Mouse (Mus musculus) heart, embryonic 11.5 days (tissue): Measurements from ENCODE around the gene Flot2. TPM values are rescaled to one million over a fixed set of nuclear protein-coding genes. Genes with fewer than 3 reads are reported as not detected.

Source experiments
- ATAC-seq: fragments of 200-750 bp; cut with Nextera tagmentation; replicated peaks from 2 replicates; pipeline ENCODE4 v1.8.0; 2017; ENCODE audit warnings: moderate library complexity; ENCODE audit not compliant: insufficient number of reproducible peaks, low FRiP score, low TSS enrichment
- H3K27ac ChIP-seq: fragments of 300-500 bp; sonication (generic); 2 replicates; pipeline ENCODE4 v1.5.1; 2014; ENCODE audit warnings: mild to moderate bottlenecking, low read depth, low read length
- H3K27me3 ChIP-seq: fragments of 300-500 bp; sonication (generic); 2 replicates; pipeline ENCODE4 v1.6.1; 2014; ENCODE audit warnings: mild to moderate bottlenecking, low read length, mixed read lengths; ENCODE audit not compliant: control insufficient read depth, insufficient read depth
- H3K36me3 ChIP-seq: fragments of 300-500 bp; sonication (generic); 2 replicates; pipeline ENCODE4 v1.6.1; 2014; ENCODE audit warnings: mild to moderate bottlenecking, low read length, moderate library complexity, mixed read lengths; ENCODE audit not compliant: control insufficient read depth, insufficient read depth
- H3K4me1 ChIP-seq: fragments of 300-500 bp; sonication (generic); 2 replicates; pipeline ENCODE4 v1.6.1; 2014; ENCODE audit warnings: low read length; ENCODE audit not compliant: control insufficient read depth, insufficient read depth
- H3K4me2 ChIP-seq: fragments of 300-500 bp; sonication (generic); 2 replicates; pipeline ENCODE4 v1.6.1; 2014; ENCODE audit warnings: mild to moderate bottlenecking, moderate library complexity
- H3K4me3 ChIP-seq: fragments of 300-500 bp; sonication (generic); 2 replicates; pipeline ENCODE4 v1.5.1; 2014; ENCODE audit warnings: low read depth, low read length
- H3K9ac ChIP-seq: fragments of 300-500 bp; sonication (generic); 2 replicates; pipeline ENCODE4 v1.6.1; 2014; ENCODE audit warnings: mild to moderate bottlenecking, low read depth, low read length, moderate library complexity
- H3K9me3 ChIP-seq: fragments of 300-500 bp; sonication (generic); replicated peaks from 2 replicates; pipeline ENCODE4 v1.6.1; 2016; ENCODE audit warnings: low read length; ENCODE audit not compliant: control insufficient read depth
- WGBS: fragments of 180-500 bp; shearing (Covaris S2); extraction: QIAGEN DNeasy Blood & Tissue Kit; methylation state at CpG from one replicate; pipeline ENCODE4 v1.1.7; 2014; ENCODE audit not compliant: insufficient replicate concordance; 5-methylcytosine and 5-hydroxymethylcytosine counted together
- polyA plus RNA-seq: library from polyadenylated mRNA; unstranded; fragments of >200 nt; fragmentation: Nextera tagmentation; extraction: Ambion mirVana; gene quantifications from 2 replicates; pipeline ENCODE4 v1.2.1, GENCODE M21; 2014

Gene Flot2
- polyA plus RNA-seq, 1 experiment from 2014 or later = 62.0 TPM

- 59% methylated on average over 5 of the region's 5 CpGs for WGBS
- H3K27me3 ChIP-seq = no peaks in the 10 kb centered on the region
- ATAC-seq = no peak
Measured at GRCm38 (mm10) chr11:78069130-78069529, 31.4 kb downstream of the Flot2 start.

GRCm38 (mm10) chr11:78069646-78070045 is 31.9 kb downstream of the Flot2 start:
- peak overlapping the region; percentile 82 for H3K27ac ChIP-seq
- H3K4me1 ChIP-seq = peaks cover 3% of the 10 kb centered on the region; the same call in 1 of the 2 replicates
- ATAC-seq = peak; percentile 86
- H3K36me3 ChIP-seq = peaks cover 7% of the 10 kb centered on the region
- no peak overlapping the region for H3K4me3 ChIP-seq
- H3K9me3 ChIP-seq = no peaks in the 10 kb centered on the region
- WGBS = 34% methylated on average over 6 of the region's 6 CpGs
- H3K9ac ChIP-seq = peak overlapping the region; percentile 56; the same call in 1 of the 2 replicates
- peak overlapping the region; percentile 27 for H3K4me2 ChIP-seq
- no peaks in the 10 kb centered on the region for H3K27me3 ChIP-seq

More at GRCm38 (mm10) chr11:78069130-78069529, 31.4 kb downstream of the Flot2 start:
- Histone ChIP-seq H3K4me2 (peak overlapping the region; percentile 19; the same call in 1 of the 2 replicates), H3K27ac (peak overlapping the region; percentile 82), H3K4me1 (peaks cover 3% of the 10 kb centered on the region; the same call in 1 of the 2 replicates), H3K9me3 (no peaks in the 10 kb centered on the region), H3K36me3 (peaks cover 3% of the 10 kb centered on the region; the same call in 1 of the 2 replicates), H3K9ac (peak overlapping the region; percentile 56; the same call in 1 of the 2 replicates), H3K4me3 (no peak overlapping the region)

- Histone ChIP-seq H3K27me3 (no peaks in the 10 kb centered on the region), H3K9ac (peak overlapping the region; percentile 66; the same call in 1 of the 2 replicates), H3K4me3 (peak overlapping the region; percentile 21), H3K9me3 (no peaks in the 10 kb centered on the region), H3K27ac (peak overlapping the region; percentile 89), H3K4me1 (peaks cover 3% of the 10 kb centered on the region; the same call in 1 of the 2 replicates), H3K36me3 (peaks cover 14% of the 10 kb centered on the region), H3K4me2 (peak overlapping the region; percentile 56)
- WGBS = 73% methylated on average over 5 of the region's 5 CpGs
- no peak for ATAC-seq
Measured at GRCm38 (mm10) chr11:78071938-78072337, 34.2 kb downstream of the Flot2 start.

- Histone ChIP-seq H3K9ac (peak overlapping the region; percentile 69), H3K27me3 (no peaks in the 10 kb centered on the region), H3K4me1 (peaks cover 3% of the 10 kb centered on the region; the same call in 1 of the 2 replicates), H3K9me3 (no peaks in the 10 kb centered on the region), H3K4me2 (peak overlapping the region; percentile 56), H3K36me3 (peaks cover 15% of the 10 kb centered on the region), H3K4me3 (peak overlapping the region; percentile 38), H3K27ac (peak overlapping the region; percentile 89)
- WGBS = 21% methylated on average over 6 of the region's 6 CpGs
- ATAC-seq = peak; percentile 33
Measured at GRCm38 (mm10) chr11:78072425-78073130, 34.8 kb downstream of the Flot2 start.

GRCm38 (mm10) chr11:78073577-78074276 is 36.0 kb downstream of the Flot2 start:
- Histone ChIP-seq H3K4me1 (peaks cover 3% of the 10 kb centered on the region; the same call in 1 of the 2 replicates), H3K4me3 (peak overlapping the region; percentile 38), H3K36me3 (peaks cover 15% of the 10 kb centered on the region), H3K27ac (peak overlapping the region; percentile 89), H3K27me3 (no peaks in the 10 kb centered on the region), H3K9me3 (no peaks in the 10 kb centered on the region), H3K4me2 (peak overlapping the region; percentile 45), H3K9ac (peak overlapping the region; percentile 12; the same call in 1 of the 2 replicates)
- ATAC-seq = peak; percentile 50
- 84% methylated on average over 9 of the region's 9 CpGs for WGBS

DNA sequence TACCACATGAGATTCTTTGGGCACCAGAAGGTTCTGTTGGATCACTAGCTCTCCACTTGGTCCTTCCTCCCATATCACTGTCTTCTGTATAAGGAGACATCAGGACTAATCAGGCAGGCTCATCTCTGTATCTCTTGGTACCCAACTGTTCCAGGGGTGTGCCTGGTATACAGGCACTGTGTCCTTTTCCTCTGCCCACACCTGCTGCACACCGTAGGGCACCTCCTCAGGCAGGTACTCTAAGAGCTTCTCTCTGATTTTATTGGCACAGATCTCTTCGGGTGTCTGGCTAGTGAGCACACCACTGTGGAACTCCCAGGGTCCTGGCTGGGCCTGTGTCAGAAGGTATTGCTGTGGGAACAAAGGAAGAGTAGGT is 36.5 kb downstream of the Flot2 start:
- Histone ChIP-seq H3K36me3 (peaks cover 15% of the 10 kb centered on the region), H3K27me3 (no peaks in the 10 kb centered on the region), H3K4me3 (peak overlapping the region; percentile 38), H3K9ac (peak overlapping the region; percentile 46; the same call in 1 of the 2 replicates), H3K4me2 (peak overlapping the region; percentile 45), H3K4me1 (0 out of 2 replicates have a peak, but pooled peaks cover 8% of the 10 kb centered on the region), H3K27ac (peak overlapping the region; percentile 89), H3K9me3 (no peaks in the 10 kb centered on the region)
- 0 out of 2 replicates have a peak, but pooled peaks have one; percentile 6 for ATAC-seq
- WGBS = 79% methylated on average over 2 of the region's 2 CpGs

- 71% methylated on average over 4 of the region's 4 CpGs for WGBS
- Histone ChIP-seq H3K4me1 (0 out of 2 replicates have a peak, but pooled peaks cover 6% of the 10 kb centered on the region), H3K27ac (peak overlapping the region; percentile 89), H3K4me2 (peak overlapping the region; percentile 45), H3K9ac (peak overlapping the region; percentile 46; the same call in 1 of the 2 replicates), H3K36me3 (peaks cover 15% of the 10 kb centered on the region), H3K9me3 (no peaks in the 10 kb centered on the region), H3K4me3 (peak overlapping the region; percentile 38), H3K27me3 (no peaks in the 10 kb centered on the region)
- ATAC-seq = no peak
Measured at GRCm38 (mm10) chr11:78074666-78075065, 36.9 kb downstream of the Flot2 start.
